Mouse (Mus musculus) neural tube, embryonic 12.5 days (tissue): ENCODE data around the gene Numb. TPM values are rescaled to one million over a fixed set of nuclear protein-coding genes. Genes with fewer than 3 reads are reported as not detected.

Experiments used
- ATAC-seq: fragments of 200-750 bp; cut with Nextera tagmentation; 2 replicates; pipeline ENCODE4 v1.8.0; 2017; ENCODE audit warnings: low read depth, mild to moderate bottlenecking, moderate TSS enrichment, moderate library complexity; ENCODE audit not compliant: low FRiP score
- H3K27ac ChIP-seq: fragments of 300-500 bp; sonication (generic); 2 replicates; pipeline ENCODE4 v1.5.1; 2016
- H3K27me3 ChIP-seq: fragments of 300-500 bp; sonication (generic); replicated peaks from 2 replicates; pipeline ENCODE4 v1.6.1; 2016; ENCODE audit warnings: mild to moderate bottlenecking
- H3K36me3 ChIP-seq: fragments of 300-500 bp; sonication (generic); 2 replicates; pipeline ENCODE4 v1.6.1; 2016; ENCODE audit warnings: mild to moderate bottlenecking
- H3K4me1 ChIP-seq: fragments of 300-500 bp; sonication (generic); 2 replicates; pipeline ENCODE4 v1.6.1; 2016
- H3K4me2 ChIP-seq: fragments of 300-500 bp; sonication (generic); replicated peaks from 2 replicates; pipeline ENCODE4 v1.6.1; 2016; ENCODE audit warnings: mild to moderate bottlenecking
- H3K4me3 ChIP-seq: fragments of 300-500 bp; sonication (generic); 2 replicates; pipeline ENCODE4 v1.5.1; 2016
- H3K9ac ChIP-seq: fragments of 300-500 bp; sonication (generic); 2 replicates; pipeline ENCODE4 v1.6.1; 2016; ENCODE audit warnings: mild to moderate bottlenecking
- H3K9me3 ChIP-seq: fragments of 300-500 bp; sonication (generic); 2 replicates; pipeline ENCODE4 v1.6.1; 2016; ENCODE audit warnings: mild to moderate bottlenecking
- WGBS: fragments of 180-500 bp; shearing (Covaris S2); methylation state at CpG from one replicate; pipeline ENCODE4 v1.1.7; 2016; 5-methylcytosine and 5-hydroxymethylcytosine counted together
- polyA plus RNA-seq: library from polyadenylated mRNA; unstranded; fragments of >200 nt; fragmentation: Nextera tagmentation; extraction: Ambion mirVana; gene quantifications from 2 replicates; pipeline ENCODE4 v1.2.1, GENCODE M21; 2016

The Numb gene
- polyA plus RNA-seq, 1 experiment from 2014 or later: 28.1 TPM

- no peak for ATAC-seq
- no peaks in the 10 kb centered on the region for H3K27me3 ChIP-seq
- no peak overlapping the region for H3K4me3 ChIP-seq
- H3K4me2 ChIP-seq: no peak overlapping the region
- H3K9ac ChIP-seq: no peak overlapping the region
- 92% methylated on average over 2 of the region's 2 CpGs for WGBS
- H3K27ac ChIP-seq: no peak overlapping the region
- H3K36me3 ChIP-seq: peaks cover 19% of the 10 kb centered on the region
- H3K4me1 ChIP-seq: no peaks in the 10 kb centered on the region
- H3K9me3 ChIP-seq: no peaks in the 10 kb centered on the region
Measured at GRCm38 (mm10) chr12:83875097-83875496, 46.6 kb downstream of the Numb start.

DNA sequence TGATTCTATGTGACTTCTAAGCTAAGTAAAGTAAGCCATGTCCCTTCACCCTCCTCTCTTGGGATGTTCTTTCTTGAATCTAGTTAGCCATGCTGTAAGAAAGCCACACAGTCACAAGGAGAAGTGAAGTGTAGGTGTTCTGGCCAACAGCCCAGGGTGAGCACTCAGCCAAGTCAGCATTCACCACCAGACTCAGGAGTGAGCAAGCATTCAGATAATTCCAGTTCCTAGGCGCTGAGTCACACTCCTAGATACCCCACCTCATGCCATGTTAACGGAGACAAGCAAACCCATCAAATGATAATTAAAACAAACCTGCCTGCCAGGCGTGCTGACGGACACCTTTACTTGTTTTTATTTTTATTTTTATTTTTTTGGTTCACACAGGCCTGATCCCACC is 47.1 kb downstream of the Numb start:
- H3K36me3 ChIP-seq: peaks cover 19% of the 10 kb centered on the region
- H3K27me3 ChIP-seq: no peaks in the 10 kb centered on the region
- no peak overlapping the region for H3K4me2 ChIP-seq
- no peaks in the 10 kb centered on the region for H3K9me3 ChIP-seq
- H3K27ac ChIP-seq: no peak overlapping the region
- ATAC-seq: no peak
- no peak overlapping the region for H3K9ac ChIP-seq
- WGBS: 96% methylated on average over 4 of the region's 4 CpGs
- no peak overlapping the region for H3K4me3 ChIP-seq
- H3K4me1 ChIP-seq: no peaks in the 10 kb centered on the region

- no peak overlapping the region for H3K9ac ChIP-seq
- 95% methylated on average over 1 of the region's 1 CpGs for WGBS
Measured at GRCm38 (mm10) chr12:83864501-83864900, 57.2 kb downstream of the Numb start.

GRCm38 (mm10) chr12:83861880-83862279 is 59.9 kb downstream of the Numb start:
- H3K27ac ChIP-seq: no peak overlapping the region
- no peak overlapping the region for H3K9ac ChIP-seq
- no peaks in the 10 kb centered on the region for H3K4me1 ChIP-seq
- no peak overlapping the region for H3K4me2 ChIP-seq
- H3K36me3 ChIP-seq: no peaks in the 10 kb centered on the region
- H3K4me3 ChIP-seq: no peak overlapping the region
- ATAC-seq: no peak
- H3K9me3 ChIP-seq: no peaks in the 10 kb centered on the region
- WGBS: 93% methylated on average over 3 of the region's 3 CpGs
- H3K27me3 ChIP-seq: no peaks in the 10 kb centered on the region

More at GRCm38 (mm10) chr12:83864501-83864900, 57.2 kb downstream of the Numb start:
- Histone ChIP-seq H3K4me1 (no peaks in the 10 kb centered on the region), H3K4me3 (no peak overlapping the region), H3K9me3 (no peaks in the 10 kb centered on the region), H3K36me3 (no peaks in the 10 kb centered on the region), H3K4me2 (no peak overlapping the region), H3K27ac (no peak overlapping the region), H3K27me3 (no peaks in the 10 kb centered on the region)
- ATAC-seq: no peak

DNA sequence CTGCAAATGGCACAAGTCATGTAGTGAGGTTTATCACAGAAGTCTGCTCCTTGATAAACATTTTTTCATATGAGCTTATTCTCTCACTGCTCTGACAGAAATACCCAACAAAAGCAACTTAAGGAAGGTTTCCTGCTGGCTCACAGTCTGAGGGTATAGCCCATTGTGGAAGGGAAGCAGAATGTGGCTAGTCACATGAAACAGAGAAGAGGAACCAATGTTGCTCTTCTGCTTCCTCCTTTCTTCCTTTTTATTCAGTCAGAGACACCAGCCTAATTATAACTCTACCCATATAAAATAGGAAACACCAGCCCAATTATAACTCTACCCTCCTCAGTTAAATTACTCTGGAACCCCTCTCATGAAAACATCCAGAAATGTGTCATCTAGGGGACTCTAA is 61.0 kb downstream of the Numb start:
- no peaks in the 10 kb centered on the region for H3K27me3 ChIP-seq
- no peak overlapping the region for H3K4me2 ChIP-seq
- H3K4me3 ChIP-seq: no peak overlapping the region
- H3K4me1 ChIP-seq: no peaks in the 10 kb centered on the region
- no peak overlapping the region for H3K9ac ChIP-seq
- no peak overlapping the region for H3K27ac ChIP-seq
- H3K9me3 ChIP-seq: no peaks in the 10 kb centered on the region
- no peaks in the 10 kb centered on the region for H3K36me3 ChIP-seq
- no peak for ATAC-seq

DNA sequence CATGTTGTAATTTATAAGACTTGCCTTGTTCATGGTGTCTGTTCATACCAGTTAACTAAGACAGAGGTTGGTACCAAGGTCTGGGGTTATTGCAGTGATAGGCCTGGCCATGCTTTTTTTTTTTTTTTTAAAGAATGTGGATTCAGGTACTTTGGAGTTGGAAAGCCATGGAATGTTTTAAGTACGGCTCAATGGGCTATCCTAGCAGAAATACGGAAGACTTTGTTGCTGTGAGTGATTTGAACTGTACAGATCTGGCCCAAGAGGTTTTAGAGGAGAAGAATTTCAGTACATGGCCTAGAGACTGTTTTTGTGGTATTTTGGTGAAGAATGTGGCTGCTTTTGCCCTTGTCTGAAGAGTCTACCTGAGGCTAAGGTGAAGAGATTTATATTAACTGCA is 63.7 kb downstream of the Numb start:
- no peak overlapping the region for H3K4me2 ChIP-seq
- ATAC-seq: no peak
- H3K27ac ChIP-seq: no peak overlapping the region
- no peak overlapping the region for H3K4me3 ChIP-seq
- no peaks in the 10 kb centered on the region for H3K4me1 ChIP-seq
- no peak overlapping the region for H3K9ac ChIP-seq
- no peaks in the 10 kb centered on the region for H3K27me3 ChIP-seq
- H3K9me3 ChIP-seq: no peaks in the 10 kb centered on the region
- no peaks in the 10 kb centered on the region for H3K36me3 ChIP-seq
- 98% methylated on average over 2 of the region's 2 CpGs for WGBS

DNA sequence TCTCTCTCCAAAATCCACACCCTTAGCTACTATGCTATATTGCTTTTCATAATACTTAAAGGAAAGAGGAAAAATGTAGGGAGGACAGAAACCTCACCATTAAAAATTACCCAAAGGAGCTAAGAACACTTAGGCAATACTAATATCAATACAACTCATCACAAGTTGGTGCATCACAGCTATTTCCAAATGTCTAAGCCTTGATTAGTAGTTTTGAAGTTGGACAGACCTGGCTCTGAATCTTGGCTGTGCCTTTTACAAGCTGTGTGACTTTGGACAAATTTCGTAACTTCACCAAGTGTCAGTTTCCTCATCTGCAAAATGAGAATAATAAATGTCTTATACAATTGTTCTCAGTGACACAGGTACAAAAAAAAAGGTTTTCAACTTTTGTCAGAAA is 66.5 kb downstream of the Numb start:
- Histone ChIP-seq H3K4me1 (no peaks in the 10 kb centered on the region), H3K4me3 (no peak overlapping the region), H3K4me2 (no peak overlapping the region), H3K36me3 (no peaks in the 10 kb centered on the region), H3K9me3 (no peaks in the 10 kb centered on the region), H3K27me3 (no peaks in the 10 kb centered on the region), H3K27ac (no peak overlapping the region), H3K9ac (no peak overlapping the region)
- 91% methylated on average over 1 of the region's 1 CpGs for WGBS
- no peak for ATAC-seq

GRCm38 (mm10) chr12:83854281-83854680 is 67.5 kb downstream of the Numb start:
- no peaks in the 10 kb centered on the region for H3K9me3 ChIP-seq
- H3K4me1 ChIP-seq: no peaks in the 10 kb centered on the region
- no peaks in the 10 kb centered on the region for H3K27me3 ChIP-seq
- no peak overlapping the region for H3K27ac ChIP-seq
- no peak overlapping the region for H3K4me2 ChIP-seq
- no peaks in the 10 kb centered on the region for H3K36me3 ChIP-seq
- ATAC-seq: no peak
- 90% methylated on average over 3 of the region's 3 CpGs for WGBS
- H3K9ac ChIP-seq: no peak overlapping the region
- H3K4me3 ChIP-seq: no peak overlapping the region

DNA sequence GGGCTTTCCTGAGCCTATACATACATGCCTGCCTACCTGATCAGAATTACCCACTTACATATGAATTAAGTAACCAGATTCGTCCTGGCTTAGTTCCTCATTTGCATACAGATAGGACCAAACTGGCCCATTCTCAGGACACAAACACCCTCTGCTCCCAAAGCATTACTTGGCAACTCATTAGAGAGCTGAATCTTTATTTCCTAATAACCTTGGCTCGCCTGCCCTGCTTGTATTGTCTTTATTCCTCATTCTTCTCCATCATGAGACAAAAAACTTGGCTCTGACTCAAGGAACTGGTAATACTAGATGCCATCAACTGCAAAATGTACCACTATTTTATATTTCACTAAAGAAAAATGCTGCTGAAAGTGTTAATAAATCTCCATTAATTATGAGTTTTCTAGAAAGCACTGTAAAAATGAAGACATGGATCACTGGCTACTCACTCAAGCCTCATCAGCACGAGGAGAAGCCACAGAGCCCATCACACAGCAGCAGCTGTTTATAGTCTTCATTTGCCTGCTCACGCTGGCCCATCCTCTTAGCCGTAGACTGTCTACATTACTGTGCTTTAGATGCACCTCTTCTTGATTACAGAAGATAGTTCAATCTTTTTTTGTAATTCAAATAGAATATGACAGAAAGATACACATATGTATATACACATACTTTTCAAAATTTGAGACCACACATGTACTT is 69.1 kb downstream of the Numb start:
- no peaks in the 10 kb centered on the region for H3K27me3 ChIP-seq
- WGBS: 84% methylated on average over 5 of the region's 5 CpGs
- no peaks in the 10 kb centered on the region for H3K4me1 ChIP-seq
- H3K36me3 ChIP-seq: no peaks in the 10 kb centered on the region
- no peak overlapping the region for H3K4me2 ChIP-seq
- ATAC-seq: no peak
- H3K9me3 ChIP-seq: no peaks in the 10 kb centered on the region
- no peak overlapping the region for H3K4me3 ChIP-seq
- H3K27ac ChIP-seq: no peak overlapping the region
- H3K9ac ChIP-seq: no peak overlapping the region

GRCm38 (mm10) chr12:83850334-83850733 is 71.4 kb downstream of the Numb start:
- 81% methylated on average over 4 of the region's 4 CpGs for WGBS
- Histone ChIP-seq H3K4me1 (no peaks in the 10 kb centered on the region), H3K4me2 (no peak overlapping the region), H3K4me3 (no peak overlapping the region), H3K9me3 (no peaks in the 10 kb centered on the region), H3K36me3 (no peaks in the 10 kb centered on the region), H3K9ac (no peak overlapping the region), H3K27ac (no peak overlapping the region), H3K27me3 (no peaks in the 10 kb centered on the region)
- no peak for ATAC-seq

GRCm38 (mm10) chr12:83848595-83849231 is 73.0 kb downstream of the Numb start:
- WGBS: 98% methylated on average over 1 of the region's 1 CpGs
- Histone ChIP-seq H3K36me3 (no peaks in the 10 kb centered on the region), H3K9me3 (no peaks in the 10 kb centered on the region), H3K27me3 (no peaks in the 10 kb centered on the region), H3K9ac (no peak overlapping the region), H3K4me2 (no peak overlapping the region), H3K4me1 (no peaks in the 10 kb centered on the region), H3K27ac (no peak overlapping the region), H3K4me3 (no peak overlapping the region)
- ATAC-seq: no peak

- no peaks in the 10 kb centered on the region for H3K36me3 ChIP-seq
- no peak overlapping the region for H3K4me3 ChIP-seq
- H3K27ac ChIP-seq: no peak overlapping the region
- no peak overlapping the region for H3K9ac ChIP-seq
- H3K4me1 ChIP-seq: no peaks in the 10 kb centered on the region
- 93% methylated on average over 2 of the region's 2 CpGs for WGBS
- H3K9me3 ChIP-seq: no peaks in the 10 kb centered on the region
- H3K4me2 ChIP-seq: no peak overlapping the region
- ATAC-seq: no peak
- H3K27me3 ChIP-seq: no peaks in the 10 kb centered on the region
Measured at GRCm38 (mm10) chr12:83847877-83848276, 73.9 kb downstream of the Numb start.
